Mouse (Mus musculus): ENCODE data around the gene Ikbip.

Ikbip gene

DNA sequence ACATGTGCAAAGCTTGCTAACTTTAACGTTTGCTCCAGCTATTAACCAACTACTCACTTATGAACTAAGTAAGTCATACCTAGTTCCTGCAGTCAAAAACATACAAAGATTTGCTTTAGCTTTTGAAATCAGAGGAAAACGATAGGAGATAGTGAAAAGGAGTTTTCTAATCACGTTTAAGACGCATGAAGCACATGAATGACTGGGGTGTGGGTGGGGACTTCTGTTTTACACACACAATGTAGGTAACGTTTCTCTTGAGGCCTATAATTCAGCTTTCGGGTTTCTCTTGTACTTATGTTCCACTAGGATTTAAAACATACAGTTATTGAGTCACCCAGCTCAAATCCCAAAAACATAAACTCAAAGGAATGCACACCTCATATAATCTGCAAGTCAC lies 39.9 kb downstream of the Ikbip start:
- DNase-seq (ENCODE audit: low spot score), result no peak

DNA sequence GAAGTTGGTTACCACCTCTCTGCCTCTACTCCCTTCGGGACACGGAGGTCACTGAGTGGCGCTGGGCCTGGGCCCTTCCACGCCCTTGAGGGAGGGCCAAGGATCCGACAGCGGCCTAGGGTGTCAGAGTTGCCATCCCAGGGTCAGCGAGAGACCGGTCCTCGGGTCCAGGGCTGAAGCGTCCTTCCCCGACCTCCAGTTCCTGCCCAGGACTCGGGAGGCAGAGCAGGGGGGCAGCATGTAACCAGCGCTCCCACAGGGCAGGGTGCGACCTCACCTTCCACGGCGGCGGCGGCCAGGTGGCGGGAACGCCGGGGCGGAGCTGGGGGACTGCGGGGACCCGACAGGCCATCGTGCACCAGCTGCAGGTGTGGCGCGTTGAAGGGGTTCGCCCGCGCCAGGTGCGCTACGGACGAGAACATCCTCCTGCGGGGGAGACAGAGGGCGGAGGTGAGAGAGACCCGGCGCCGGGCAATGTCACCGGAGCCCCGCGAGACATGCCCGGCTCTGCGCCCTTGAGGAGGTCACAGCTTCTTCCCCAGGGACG lies 40.6 kb downstream of the Ikbip start:
- peak; percentile 41 for DNase-seq (ENCODE audit: low spot score)

DNA sequence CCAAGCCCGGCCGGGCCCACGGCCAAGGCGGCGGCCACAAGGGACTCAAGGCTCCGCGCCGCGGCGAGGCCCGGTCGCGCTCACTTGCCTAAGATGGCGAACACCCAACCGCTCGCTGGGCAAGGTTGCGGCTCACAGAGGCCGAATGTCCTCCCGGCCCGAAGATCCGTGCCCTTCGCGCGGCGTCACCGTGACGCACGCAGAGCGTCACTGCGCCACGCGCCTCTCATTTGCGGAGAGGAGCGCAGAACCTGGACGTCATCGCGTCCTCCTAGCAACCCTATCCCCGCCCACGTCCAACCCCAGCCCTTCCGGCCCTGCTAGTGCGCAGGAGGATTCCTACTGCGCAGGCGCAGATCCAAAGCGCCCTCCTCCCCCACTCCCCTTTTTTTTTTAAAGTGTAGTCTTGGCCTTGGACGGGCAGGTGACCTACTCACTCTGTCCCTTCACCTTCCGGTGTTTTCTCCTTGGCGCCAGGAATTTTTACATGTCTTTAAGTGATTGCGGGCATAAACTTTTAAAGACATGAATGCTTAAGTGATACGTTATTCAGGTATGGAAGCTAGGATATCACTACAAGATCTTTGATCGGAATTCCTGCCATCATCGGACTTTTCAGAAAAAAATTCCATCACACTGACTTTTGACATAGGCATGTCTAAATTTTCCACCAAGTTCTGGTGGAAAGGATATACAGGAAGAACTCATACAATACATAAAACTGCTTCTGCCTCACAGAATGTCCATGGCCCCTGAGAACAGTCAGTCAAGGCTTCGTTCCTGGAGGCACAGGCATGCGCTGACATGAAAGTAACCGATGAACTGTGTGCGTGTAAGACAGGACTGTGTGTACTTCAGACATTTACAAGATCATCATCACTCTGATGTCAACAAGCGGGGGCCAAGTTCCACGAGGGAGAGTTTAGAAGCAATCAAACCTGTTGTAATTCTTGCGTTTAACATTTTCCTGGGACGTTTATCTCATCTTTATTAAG lies 41.4 kb downstream of the Ikbip start, which contains the start of gene Slc25a3:
Gene Slc25a3 (minus strand): TSS at position 232 of the 995 bp plus-strand sequence.
- peak; percentile 97 for DNase-seq (ENCODE audit: low spot score)

DNA sequence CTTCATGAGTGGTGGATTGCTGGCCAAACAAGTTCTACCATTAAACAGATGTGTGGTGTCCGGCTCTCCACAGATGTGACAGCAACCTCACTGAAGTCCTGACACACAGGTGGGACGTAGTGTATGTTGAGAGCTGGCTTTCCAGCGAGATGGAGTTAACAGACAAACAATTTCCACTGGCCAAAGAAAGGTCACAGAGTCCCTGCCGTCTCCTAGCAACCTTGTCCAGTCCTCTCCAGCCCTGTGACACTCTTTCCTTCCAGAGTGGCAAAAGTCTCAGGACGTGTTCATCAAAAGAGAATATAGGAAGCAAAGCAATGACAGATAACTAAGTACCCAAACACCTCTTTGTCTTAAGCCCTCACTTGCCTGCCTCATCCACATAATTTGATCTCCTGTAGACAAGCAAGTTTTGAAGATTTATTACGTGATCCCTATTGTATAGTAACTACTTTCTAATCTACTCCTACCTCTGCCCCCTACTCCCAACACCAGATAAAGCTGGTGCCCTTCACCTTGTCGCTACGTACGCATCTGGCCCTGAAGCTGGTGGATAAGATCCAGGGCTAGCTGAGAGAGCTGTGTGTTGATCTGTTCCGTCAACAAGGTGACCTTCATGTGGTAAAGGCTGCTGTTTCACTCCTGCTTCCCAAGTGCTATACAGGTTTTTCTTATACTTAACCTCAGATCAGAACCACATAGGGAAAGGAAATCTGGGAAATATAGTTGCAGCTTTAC lies 44.0 kb downstream of the Ikbip start:
- DNase-seq (ENCODE audit: low spot score), result no peak

DNA sequence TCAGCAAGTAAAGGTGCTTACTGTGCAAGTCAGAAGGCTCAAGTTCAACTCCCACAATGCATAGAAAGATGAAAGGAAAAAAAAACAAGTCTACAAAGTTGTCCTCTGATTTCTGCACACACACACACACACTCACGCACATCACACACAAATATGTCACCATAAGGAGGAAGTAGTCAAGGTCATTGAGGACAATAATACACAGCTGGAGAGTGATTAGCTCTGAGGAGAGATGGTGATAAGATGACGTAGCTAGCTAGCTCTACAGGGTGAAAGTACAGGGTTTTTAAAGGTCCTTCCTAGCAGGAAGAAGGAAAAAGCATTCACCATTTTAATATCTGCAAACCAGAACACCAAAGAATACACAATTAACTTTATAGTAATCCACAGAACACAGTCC lies 44.7 kb downstream of the Ikbip start:
- DNase-seq (ENCODE audit: low spot score), result no peak

DNA sequence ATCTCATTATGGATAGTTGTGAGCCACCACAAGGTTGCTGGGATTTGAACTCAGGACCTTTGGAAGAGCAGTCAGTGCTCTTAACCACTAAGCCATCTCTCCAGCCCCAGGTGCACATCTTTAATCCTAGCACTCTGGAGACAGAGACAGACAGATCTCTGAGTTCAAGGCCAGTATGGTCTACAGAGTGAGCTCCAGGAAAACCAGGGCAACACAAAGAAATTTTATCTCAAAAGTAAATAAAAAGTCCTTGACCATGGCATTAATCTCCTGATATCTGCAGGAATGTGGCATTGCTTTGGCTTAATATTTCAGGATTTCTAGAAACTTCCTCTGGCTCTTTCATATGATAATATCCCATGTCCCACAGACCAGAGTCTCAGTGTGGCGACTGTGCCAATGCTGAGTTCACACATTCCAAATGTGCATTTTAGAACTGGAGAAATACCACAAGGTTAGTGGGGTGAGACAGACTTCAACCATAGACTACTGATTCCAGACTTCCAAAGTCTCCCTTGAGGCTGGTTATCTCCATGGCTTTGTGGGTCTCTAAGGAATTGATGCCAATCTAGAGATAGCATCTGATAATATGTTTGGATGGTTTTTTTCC lies 45.9 kb downstream of the Ikbip start:
- no peak for DNase-seq (ENCODE audit: low spot score)

DNA sequence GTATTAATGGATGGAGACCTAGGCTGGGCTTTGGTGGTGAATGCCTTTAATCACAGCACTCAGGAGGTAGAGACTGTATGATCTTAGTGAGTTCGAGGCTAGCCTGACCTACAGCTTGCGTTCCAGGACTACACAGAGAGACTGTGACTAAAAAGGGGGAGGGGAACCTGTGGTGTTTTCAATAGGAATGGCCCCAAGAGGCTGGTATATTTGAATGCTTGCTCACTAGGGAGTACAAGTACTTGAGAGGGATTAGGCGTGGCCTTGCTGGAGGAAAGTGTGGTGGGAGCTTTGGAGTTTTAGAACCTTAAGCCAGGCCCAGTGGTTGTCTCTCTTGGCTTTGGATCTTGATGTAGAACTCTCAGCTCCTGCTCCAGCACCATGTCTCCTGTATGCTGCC lies 48.1 kb downstream of the Ikbip start:
- no peak for DNase-seq (ENCODE audit: low spot score)

DNA sequence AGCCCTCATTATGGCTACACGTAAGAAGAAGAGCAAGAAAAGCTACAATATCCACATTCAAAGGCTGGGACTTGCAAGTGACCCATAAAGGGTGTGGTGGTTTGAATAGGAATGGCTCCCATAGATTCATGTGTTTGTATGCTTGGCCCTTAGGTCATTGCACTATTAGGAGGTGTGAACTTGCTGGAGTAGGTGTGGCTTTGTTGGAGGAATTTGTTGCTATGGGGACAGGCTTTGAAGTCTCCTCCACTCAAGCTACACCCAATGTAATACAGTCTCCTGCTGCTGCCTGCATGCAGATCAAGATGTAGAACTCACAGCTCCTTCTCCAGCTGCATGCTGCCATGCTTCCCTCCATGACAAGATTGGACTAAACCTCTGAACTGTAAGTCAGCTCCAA lies 48.8 kb downstream of the Ikbip start:
- no peak for DNase-seq (ENCODE audit: low spot score)

DNA sequence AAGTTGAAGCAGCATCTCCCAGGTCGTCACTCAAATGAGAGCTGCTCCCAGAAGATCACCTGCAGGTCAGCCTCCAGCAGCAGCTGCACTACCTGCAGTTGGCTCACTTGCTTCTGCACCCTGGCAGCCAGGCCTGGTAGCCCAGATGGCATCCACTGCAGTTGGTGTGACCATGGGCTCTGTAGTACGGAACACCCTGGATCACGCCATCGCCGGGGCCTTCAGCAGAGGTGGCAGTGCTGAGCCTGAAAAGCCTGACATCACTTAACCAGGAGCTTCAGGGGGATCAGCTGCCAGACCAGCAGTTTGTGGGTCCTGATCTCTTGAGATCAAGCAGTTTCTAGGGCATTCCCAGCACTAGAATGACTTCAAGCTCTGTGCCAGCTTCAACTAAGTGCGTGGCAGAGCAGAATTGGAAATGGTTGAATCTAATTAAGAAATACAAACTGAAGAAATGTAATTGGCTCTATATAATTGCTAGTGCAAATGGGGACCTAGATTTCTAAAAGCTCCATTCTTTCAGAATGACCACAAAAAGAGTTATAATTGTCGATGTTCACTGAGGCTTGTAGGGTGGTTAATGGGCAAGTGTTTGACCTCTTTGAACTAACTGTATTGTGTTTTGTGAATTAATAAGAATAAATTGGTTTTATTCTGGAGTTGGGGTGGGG lies 52.7 kb downstream of the Ikbip start:
- DNase-seq (ENCODE audit: low spot score), result no peak

DNA sequence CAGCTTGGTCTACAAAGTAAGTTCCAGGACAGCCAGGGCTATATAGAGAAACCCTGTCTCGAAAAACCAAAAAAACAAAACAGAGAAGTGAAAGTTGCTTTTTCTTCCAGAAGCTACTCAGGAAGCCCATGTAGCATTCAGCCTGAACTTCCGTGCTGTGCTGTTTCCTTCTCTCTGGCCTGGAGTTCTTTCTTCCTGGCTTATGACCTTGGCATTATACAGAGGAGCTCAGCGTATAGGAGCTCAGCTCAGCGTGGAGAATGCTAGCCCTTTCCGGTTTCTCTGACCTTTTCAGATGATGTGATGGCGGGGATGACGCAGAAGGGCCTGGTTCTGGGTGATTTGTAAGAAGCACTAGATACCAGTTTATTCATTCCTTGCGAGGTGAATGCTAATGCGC lies 54.7 kb downstream of the Ikbip start:
- DNase-seq (ENCODE audit: low spot score), result no peak

DNA sequence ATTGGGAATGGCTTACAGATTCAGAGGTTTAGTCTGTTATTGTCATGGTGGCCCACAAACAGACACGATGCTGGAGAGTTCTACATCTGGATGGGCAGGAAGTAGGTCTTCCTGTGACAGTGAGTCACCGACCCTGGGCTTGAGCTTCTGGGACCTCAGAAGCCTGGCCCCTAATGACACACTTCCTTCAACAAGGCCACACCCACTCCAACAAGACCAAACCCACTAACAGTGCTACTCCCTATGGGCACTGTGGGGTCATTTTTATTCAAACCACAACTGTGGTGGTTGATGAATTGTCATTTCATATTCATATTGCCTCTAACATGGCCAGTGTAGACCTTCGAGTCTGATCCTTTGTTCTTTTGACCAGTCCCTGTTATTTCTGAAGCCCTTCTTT lies 55.6 kb downstream of the Ikbip start:
- no peak for DNase-seq (ENCODE audit: low spot score)

DNA sequence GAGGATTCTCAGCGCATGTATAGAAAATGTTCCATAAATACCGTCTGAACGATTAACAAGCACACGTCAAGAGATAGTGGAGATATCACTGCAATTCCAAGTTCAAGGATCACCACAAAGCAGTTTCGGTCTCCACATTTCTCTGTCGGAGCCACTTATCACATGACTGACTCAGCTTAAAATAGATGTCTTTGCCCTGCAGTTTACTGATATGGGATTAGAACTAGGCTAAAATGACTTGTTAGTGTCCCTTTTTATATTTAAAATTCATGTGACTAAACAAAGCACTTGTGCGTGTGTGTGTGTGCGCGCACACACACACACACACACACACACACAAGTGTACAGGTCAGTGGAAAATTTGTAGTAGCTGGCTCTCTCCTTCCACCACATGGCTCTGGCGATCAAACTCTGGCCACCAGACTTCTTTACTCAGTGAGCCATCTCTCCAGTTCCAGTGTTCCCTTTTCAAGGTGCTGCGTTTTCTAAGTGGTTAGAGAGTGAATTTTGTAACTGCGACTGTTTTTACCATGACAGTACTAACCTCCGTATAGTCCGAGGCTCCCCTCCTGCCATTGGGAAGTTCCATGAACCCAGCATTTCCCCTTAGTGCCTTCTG lies 56.5 kb downstream of the Ikbip start:
- DNase-seq (ENCODE audit: low spot score), result no peak

DNA sequence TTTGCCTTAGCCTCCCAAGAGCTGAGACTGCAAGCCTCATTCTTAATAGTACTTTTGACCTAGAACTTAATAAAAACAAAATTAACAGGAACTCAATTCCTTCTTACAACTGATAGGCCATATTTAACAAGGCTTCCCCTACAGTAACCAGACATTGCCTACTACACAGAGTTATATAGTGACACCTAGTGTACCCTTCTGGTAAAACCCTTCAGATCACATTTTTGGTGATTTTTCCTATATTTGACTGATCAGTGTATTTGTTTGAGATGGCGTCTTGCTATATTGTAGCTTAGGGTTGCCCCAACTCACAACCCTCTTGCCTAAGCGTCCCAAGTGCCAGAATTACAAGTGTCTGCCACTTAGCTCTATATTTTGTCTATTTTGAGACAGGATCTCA lies 58.8 kb downstream of the Ikbip start:
- no peak for DNase-seq (ENCODE audit: low spot score)

DNA sequence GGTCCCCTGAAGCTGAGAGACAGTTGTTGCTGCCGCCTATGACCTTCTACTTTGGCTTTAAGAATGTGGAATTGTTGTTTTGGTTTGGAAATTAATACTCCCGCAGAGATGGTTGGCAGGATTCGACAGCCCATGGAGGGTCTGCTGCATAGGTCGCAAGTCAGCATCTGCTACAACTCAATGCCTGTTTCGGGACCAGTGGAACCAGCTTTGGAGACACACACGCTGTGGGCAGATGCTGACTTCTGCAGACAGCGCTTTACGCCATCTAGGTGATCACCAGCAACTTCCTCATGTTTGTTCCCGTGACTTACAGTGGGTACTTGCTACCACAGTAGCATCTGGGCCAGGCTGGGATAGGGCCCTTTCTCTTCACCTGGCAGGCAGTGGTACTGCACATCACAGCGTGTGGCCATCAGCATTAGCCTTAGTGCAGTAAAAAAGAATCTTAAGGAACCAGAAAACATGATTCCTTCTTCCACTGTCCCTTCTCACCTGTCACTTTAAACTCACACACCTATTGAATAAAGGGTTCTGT lies 60.0 kb downstream of the Ikbip start:
- DNase-seq (ENCODE audit: low spot score), result no peak

DNA sequence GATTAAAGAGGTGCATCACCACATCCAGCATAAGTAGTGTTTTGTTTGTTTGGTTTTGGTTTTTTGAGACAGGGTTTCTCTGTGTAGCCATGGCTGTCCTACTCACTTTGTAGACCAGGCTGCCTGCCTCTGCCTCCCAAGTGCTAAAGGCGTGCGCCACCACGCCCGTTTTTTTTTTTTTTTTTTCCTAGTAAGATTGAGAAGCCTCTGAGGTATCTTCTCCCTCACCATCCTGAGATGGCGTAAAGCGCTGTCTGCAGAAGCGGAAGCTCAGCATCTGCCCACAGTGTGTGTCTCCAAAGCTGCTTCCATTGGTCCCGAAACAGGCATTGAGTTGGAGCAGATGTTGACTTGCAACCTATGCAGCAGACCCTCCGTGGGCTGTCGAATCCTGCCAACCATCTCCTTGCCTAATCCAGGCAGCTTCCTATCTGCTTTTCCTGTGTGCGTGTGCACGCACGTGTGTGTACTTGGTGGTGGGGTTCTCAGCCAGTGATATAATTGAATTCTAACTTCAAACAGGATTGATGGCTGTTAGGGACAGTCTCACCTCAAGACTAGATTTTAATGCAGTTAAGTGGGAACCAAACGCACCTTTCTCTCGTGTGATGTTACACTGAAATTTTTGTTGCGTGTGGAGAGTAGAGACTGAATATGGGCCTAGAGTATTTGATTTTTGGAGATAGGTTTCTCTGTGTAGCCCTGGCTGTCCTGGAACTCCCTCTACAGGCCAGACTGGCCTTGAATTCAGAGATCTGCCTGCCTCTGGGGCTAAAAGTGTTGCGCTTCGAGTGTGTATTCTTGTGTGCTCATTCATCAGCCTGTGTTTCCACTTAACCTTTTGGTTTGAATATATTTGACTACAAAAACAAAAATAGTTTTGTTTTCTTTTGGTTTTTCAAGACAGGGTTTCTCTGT lies 60.8 kb downstream of the Ikbip start:
- no peak for DNase-seq (ENCODE audit: low spot score)

DNA sequence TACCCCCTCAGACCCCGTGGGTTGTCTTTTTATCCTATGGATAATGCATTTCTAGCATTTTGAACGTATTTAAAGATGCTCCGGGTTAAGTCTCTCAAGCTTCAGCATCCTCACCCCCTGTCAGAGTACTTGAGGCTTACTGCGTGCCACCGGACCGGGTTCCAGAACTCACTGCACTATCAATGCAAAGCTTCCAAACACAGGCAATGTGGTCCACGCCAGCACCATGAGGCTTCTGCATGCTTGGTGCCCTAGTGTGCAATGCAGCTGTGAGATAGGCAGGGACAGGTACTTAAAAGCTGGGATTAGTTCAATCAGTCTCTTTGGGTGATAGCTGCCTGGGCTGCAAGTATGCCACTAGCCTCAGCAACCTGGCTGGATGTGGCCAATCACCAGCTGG lies 62.7 kb downstream of the Ikbip start:
- no peak for DNase-seq (ENCODE audit: low spot score)
